Mouse (Mus musculus): ENCODE measurements around the gene Fam129a. TPM values are rescaled to one million over a fixed set of nuclear protein-coding genes. Genes with fewer than 3 reads are reported as not detected.

Fam129a gene
- total RNA-seq, 2 experiments from 2014 or later, result 37.7 to 39.9 TPM

GRCm38 (mm10) chr1:151667351-151668074 lies 96.5 kb downstream of the Fam129a start:
- DNase-seq, result no peak

GRCm38 (mm10) chr1:151670006-151670591 lies 99.1 kb downstream of the Fam129a start:
- no peak for DNase-seq

- DNase-seq, result no peak
Observed at GRCm38 (mm10) chr1:151675684-151676083, 104.7 kb downstream of the Fam129a start.

- DNase-seq, result no peak
Observed at GRCm38 (mm10) chr1:151677185-151677809, 106.3 kb downstream of the Fam129a start.

- no peak for DNase-seq
Observed at GRCm38 (mm10) chr1:151677975-151678374, 107.0 kb downstream of the Fam129a start.

GRCm38 (mm10) chr1:151679153-151679552 lies 108.2 kb downstream of the Fam129a start:
- no peak for DNase-seq

GRCm38 (mm10) chr1:151679883-151680613 lies 109.1 kb downstream of the Fam129a start:
- no peak for DNase-seq

GRCm38 (mm10) chr1:151680971-151681370 lies 110.0 kb downstream of the Fam129a start:
- no peak for DNase-seq

GRCm38 (mm10) chr1:151682896-151683295 lies 111.9 kb downstream of the Fam129a start:
- no peak for DNase-seq

GRCm38 (mm10) chr1:151684451-151684892 lies 113.5 kb downstream of the Fam129a start:
- DNase-seq, result no peak

- no peak for DNase-seq
Observed at GRCm38 (mm10) chr1:151684978-151685377, 114.0 kb downstream of the Fam129a start.

GRCm38 (mm10) chr1:151685666-151686309 lies 114.8 kb downstream of the Fam129a start:
- DNase-seq, result peak; percentile 25

GRCm38 (mm10) chr1:151686696-151687095 lies 115.7 kb downstream of the Fam129a start:
- peak; percentile 56 for DNase-seq

GRCm38 (mm10) chr1:151689032-151689431 lies 118.0 kb downstream of the Fam129a start:
- DNase-seq, result no peak

- no peak for DNase-seq
Observed at GRCm38 (mm10) chr1:151689561-151689960, 118.6 kb downstream of the Fam129a start.

GRCm38 (mm10) chr1:151690061-151690460 lies 119.1 kb downstream of the Fam129a start:
- DNase-seq, result no peak

GRCm38 (mm10) chr1:151690583-151691193 lies 119.7 kb downstream of the Fam129a start:
- DNase-seq, result peak; percentile 23

- peak; percentile 81 for DNase-seq
Observed at GRCm38 (mm10) chr1:151692867-151693266, 121.9 kb downstream of the Fam129a start.

- no peak for DNase-seq
Observed at GRCm38 (mm10) chr1:151696751-151697150, 125.8 kb downstream of the Fam129a start.

GRCm38 (mm10) chr1:151697901-151698641 lies 127.1 kb downstream of the Fam129a start:
- DNase-seq, result no peak

GRCm38 (mm10) chr1:151699363-151699762 lies 128.4 kb downstream of the Fam129a start:
- no peak for DNase-seq

Data from heart, postnatal 4 days (tissue).